Mouse (Mus musculus) ES-E14 (cell line): Measurements from ENCODE around the gene Bend4. TPM values are rescaled to one million over a fixed set of nuclear protein-coding genes. Genes with fewer than 3 reads are reported as not detected.

Experiments used
- DNase-seq: peaks from one replicate; pipeline ENCODE4 v3.0.0-alpha.2; 2013; ENCODE audit warnings: low read depth, low spot score
- H3K27ac ChIP-seq: 2 replicates; pipeline ENCODE4 v1.5.1; 2012; ENCODE audit warnings: low read depth, mild to moderate bottlenecking, low read length, moderate library complexity, mixed read lengths; ENCODE audit not compliant: poor library complexity, insufficient read depth, severe bottlenecking
- H3K36me3 ChIP-seq: 2 replicates; pipeline ENCODE4 v1.6.1; 2012; ENCODE audit warnings: mild to moderate bottlenecking, low read length, moderate library complexity, mixed read lengths; ENCODE audit not compliant: control insufficient read depth, poor library complexity, insufficient read depth, severe bottlenecking
- H3K4me1 ChIP-seq, 2 experiments: fragments of 150-350 bp in 1 of 2; sonication (generic) in 1 of 2; 2 replicates each; pipeline ENCODE4 v1.6.1; 2012; ENCODE audit warnings: low read length in 2 of 2, mild to moderate bottlenecking in 1 of 2, mixed read lengths in 1 of 2; ENCODE audit not compliant: control insufficient read depth in 2 of 2, insufficient read depth in 2 of 2, poor library complexity in 1 of 2
- H3K4me3 ChIP-seq, 2 experiments: fragments of 150-350 bp in 1 of 2; sonication (generic) in 1 of 2; 2 replicates each; pipeline ENCODE4 v1.5.1; 2012; ENCODE audit warnings: low read length in 2 of 2, low read depth in 1 of 2, mild to moderate bottlenecking in 1 of 2, mixed read lengths in 1 of 2; ENCODE audit not compliant: insufficient read depth in 1 of 2, poor library complexity in 1 of 2, severe bottlenecking in 1 of 2
- H3K9ac ChIP-seq: 2 replicates; pipeline ENCODE4 v1.6.1; 2012; ENCODE audit warnings: low read depth, mild to moderate bottlenecking, low read length, mixed read lengths; ENCODE audit not compliant: poor library complexity, insufficient read depth, severe bottlenecking
- H3K9me3 ChIP-seq: fragments of 150-350 bp; sonication (generic); 2 replicates; pipeline ENCODE4 v1.6.1; 2012; ENCODE audit warnings: low read depth, mild to moderate bottlenecking, low read length; ENCODE audit not compliant: control insufficient read depth, insufficient read depth
- CHD2 ChIP-seq: IDR thresholded peaks from 2 replicates; pipeline ENCODE4 v1.6.1; 2014; ENCODE audit warnings: mild to moderate bottlenecking, low read depth, low read length, inconsistent platforms
- HCFC1 ChIP-seq: IDR thresholded peaks from 2 replicates; pipeline ENCODE4 v1.6.1; 2012; ENCODE audit warnings: low read length, inconsistent platforms, borderline replicate concordance; ENCODE audit not compliant: insufficient read depth
- MAFK ChIP-seq: IDR thresholded peaks from 2 replicates; pipeline ENCODE4 v1.6.1; 2014; ENCODE audit warnings: mild to moderate bottlenecking, low read depth, low read length, inconsistent platforms; ENCODE audit not compliant: insufficient read depth
- ZC3H11A ChIP-seq: IDR thresholded peaks from 2 replicates; pipeline ENCODE4 v1.6.1; 2012; ENCODE audit warnings: low read depth, mild to moderate bottlenecking, inconsistent platforms, low read length, borderline replicate concordance
- ZNF384 ChIP-seq: IDR thresholded peaks from 2 replicates; pipeline ENCODE4 v1.6.1; 2012; ENCODE audit warnings: low read depth, low read length, inconsistent platforms
- in situ Hi-C, 2 experiments: fragments of 600-800 bp; cut with MboI; formaldehyde crosslinking; loops; one replicate each; pipeline ENCODE4 v1.15.1; 2025; ENCODE audit warnings: low sequenced_read_pairs in 2 of 2, inconsistent platforms in 1 of 2; ENCODE audit not compliant: unreplicated experiment in 2 of 2
- total RNA-seq: library from RNA; depleted of rRNA; stranded (reverse); fragments of 300-350 nt; gene quantifications from 2 replicates; pipeline ENCODE4 v1.2.3, GENCODE M21; 2012

The Bend4 gene
- total RNA-seq, 1 experiment, result 28.6 TPM

DNA sequence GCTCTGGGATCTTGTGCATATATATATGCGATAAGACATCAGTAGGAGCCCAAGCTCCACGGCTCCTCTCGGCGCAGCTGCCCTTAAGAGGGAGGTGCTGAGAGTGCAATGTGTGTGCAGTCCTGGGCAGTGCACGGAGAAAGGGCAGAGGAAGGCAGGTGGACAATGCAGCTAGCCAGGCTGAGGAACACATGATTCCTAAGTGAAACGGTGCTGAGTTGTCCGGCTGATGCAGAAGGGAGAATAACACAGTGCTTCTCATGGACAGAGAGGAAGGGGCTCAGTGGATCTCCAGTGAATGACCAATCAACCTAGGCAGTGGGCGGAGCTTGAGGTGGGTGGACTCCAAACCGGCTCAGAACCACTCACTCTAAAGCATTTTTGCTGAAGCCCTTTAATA, 26.5 kb downstream of the Bend4 start:
- in situ Hi-C loops, result no loop called here
- peaks cover 0 to 2% of the 10 kb centered on the region in 2 experiments; a peak in 1 of 4 replicates for H3K4me1 ChIP-seq
- H3K27ac ChIP-seq, result no peak overlapping the region
- DNase-seq, result no peak
- H3K4me3 ChIP-seq, result no peak overlapping the region
- TF ChIP-seq ZC3H11A (no peak), ZNF384 (no peak), MAFK (no peak), HCFC1 (no peak), CHD2 (no peak)
- H3K9me3 ChIP-seq, result no peaks in the 10 kb centered on the region
- H3K36me3 ChIP-seq, result peaks cover 29% of the 10 kb centered on the region; the same call in 1 of the 2 replicates
- no peak overlapping the region for H3K9ac ChIP-seq

DNA sequence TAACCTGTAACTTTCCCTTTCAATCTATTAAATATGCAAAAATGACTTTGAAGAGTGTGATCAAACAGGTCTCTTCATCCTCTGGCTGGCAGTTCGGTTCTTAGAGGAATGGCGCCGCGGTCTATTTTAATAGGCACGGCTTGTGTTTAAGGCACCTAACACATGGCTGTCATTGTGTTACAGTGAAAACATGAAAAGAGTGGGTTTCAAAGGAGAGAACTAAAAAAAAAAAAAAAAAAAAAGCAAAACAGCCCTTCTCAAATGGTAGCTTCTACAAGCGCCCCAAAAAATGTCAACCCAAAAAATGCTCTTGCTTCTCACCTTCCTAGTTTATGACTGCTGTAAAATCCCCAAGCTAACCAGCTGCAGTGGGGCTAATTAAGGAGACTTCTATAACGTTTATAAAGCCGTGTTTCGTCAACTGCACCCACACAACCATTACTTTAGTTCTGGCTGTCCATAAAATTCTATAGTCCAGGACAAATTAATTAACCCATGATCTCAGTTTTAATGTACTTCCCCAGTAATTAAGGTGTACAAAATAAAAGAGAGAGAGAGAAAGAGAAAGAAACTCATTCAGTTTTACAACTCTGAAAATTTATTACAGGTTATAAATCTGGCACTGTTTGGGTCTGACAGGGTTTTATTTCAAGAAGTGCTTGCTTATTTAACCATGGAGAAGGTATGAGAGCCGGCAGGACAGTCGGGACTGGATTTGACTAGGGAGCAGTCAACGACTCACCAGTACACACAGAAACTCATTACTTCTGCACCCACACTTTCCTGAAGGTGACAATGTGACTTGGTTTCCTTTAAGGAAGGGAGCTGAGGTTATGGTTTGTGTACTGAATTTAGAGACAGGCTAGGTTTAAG, 27.3 kb downstream of the Bend4 start:
- Histone ChIP-seq H3K9me3 (no peaks in the 10 kb centered on the region), H3K4me1 (peaks cover 0 to 2% of the 10 kb centered on the region in 2 experiments; a peak in 1 of 4 replicates), H3K4me3 (no peak overlapping the region), H3K36me3 (peaks cover 28% of the 10 kb centered on the region; the same call in 1 of the 2 replicates), H3K27ac (no peak overlapping the region), H3K9ac (no peak overlapping the region)
- TF ChIP-seq ZNF384 (no peak), CHD2 (no peak), HCFC1 (no peak), MAFK (no peak), ZC3H11A (no peak)
- DNase-seq, result no peak
- in situ Hi-C loops, result no loop called here

DNA sequence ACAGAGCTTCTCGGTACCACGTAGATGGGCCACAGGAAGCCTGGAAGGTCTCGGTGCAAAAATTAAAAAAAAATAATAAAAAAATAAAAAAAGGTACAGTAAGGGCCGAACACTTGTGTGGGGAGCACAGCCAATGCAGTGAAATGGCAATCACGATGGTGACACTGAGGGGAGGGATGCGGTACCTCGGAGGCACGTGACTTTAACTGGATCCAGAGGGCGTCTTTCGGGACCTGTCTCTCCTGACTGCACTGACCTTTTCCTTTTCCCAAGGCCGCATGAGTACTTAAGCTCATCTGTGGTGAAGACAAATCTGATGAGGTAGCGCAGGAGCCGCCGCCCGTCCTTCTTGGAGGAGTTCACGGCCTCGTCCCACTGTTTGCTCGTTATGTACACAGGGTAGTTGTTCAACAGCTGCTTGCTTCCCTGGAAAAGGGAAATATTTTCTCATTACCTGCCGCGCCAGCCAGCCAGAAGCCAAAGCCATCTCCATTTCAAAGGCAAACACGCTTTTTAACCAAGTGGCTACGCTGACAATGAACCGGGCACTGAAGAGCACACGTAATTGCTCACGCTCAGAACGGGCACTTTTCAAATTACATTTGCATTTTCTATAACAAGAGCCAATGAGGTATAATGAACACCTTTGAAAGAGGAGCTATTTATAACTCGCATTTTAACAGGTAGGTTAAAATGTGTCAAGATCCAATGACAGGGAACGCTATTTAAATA, 28.1 kb downstream of the Bend4 start:
- H3K9me3 ChIP-seq, result no peaks in the 10 kb centered on the region
- TF ChIP-seq ZC3H11A, result no peak
- no peak for TF ChIP-seq ZNF384
- TF ChIP-seq HCFC1, result no peak
- no peak for TF ChIP-seq MAFK
- no peak for TF ChIP-seq CHD2
- H3K36me3 ChIP-seq, result peaks cover 27% of the 10 kb centered on the region; the same call in 1 of the 2 replicates
- peaks cover 0 to 2% of the 10 kb centered on the region in 2 experiments; a peak in 1 of 4 replicates for H3K4me1 ChIP-seq
- DNase-seq, result no peak
- no peak overlapping the region for H3K27ac ChIP-seq
- H3K9ac ChIP-seq, result no peak overlapping the region
- H3K4me3 ChIP-seq, result no peak overlapping the region
- in situ Hi-C loops, result no loop called here

DNA sequence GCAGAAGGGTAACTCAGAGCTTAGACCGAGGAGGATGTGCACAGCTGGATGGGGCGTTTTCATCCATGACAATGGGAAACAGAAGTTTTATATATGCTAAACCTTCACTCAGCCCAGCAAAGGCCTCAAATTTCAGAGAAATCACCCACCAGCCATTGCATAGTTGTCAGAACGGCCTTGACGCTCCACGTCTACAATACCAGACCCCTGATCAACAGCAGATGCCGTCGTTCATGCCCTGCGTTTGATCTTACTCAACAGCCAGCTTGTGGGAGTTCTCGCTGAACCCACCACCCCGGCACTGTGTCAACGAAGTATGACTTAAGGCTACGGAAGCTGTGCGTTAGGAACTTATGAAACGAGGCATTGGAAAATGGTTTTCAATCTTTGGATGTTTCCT, 30.9 kb downstream of the Bend4 start:
- H3K36me3 ChIP-seq, result peaks cover 28% of the 10 kb centered on the region; the same call in 1 of the 2 replicates
- H3K4me1 ChIP-seq, result 0 out of 4 replicates have a peak, but pooled peaks cover 0 to 2% of the 10 kb centered on the region in 2 experiments
- no peak overlapping the region for H3K27ac ChIP-seq
- H3K9me3 ChIP-seq, result no peaks in the 10 kb centered on the region
- in situ Hi-C loops, result no loop called here
- DNase-seq, result no peak
- no peak overlapping the region for H3K9ac ChIP-seq
- TF ChIP-seq HCFC1 (no peak), MAFK (no peak), ZNF384 (no peak), CHD2 (no peak), ZC3H11A (no peak)
- H3K4me3 ChIP-seq, result no peak overlapping the region
